Mouse (Mus musculus): ENCODE measurements around the gene Clstn2. TPM values are rescaled to one million over a fixed set of nuclear protein-coding genes. Genes with fewer than 3 reads are reported as not detected.

Clstn2 gene
- total RNA-seq, 4 experiments from 2014 or later: 0.51 to 0.90 (median 0.85) TPM

DNA sequence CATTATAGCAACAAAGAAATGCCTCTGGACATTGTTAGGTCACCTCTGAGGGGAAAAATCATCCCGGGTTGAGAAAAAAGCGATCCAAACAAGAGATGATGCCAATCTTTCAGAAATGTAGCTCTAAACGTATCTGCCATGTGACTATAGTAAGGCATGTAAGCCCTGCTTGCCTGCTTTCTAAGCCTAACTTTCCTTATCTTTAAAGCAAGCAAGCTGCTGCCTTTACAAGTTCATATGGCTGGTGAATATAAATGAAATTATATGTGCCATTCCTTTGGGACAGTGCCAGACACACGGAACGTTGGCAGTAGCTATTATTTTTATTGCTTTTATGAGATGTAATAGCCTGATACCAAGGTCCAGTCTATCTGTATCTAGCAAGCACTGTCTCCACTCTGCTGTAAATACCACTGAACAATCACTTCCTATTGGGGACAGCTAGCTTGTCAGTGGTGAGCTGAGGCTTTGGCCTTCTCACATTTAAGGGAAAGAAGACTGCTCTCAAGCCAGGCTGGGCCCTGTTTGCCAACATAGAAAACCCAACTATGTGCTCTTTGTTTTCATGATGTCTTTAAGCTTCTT lies 252.9 kb downstream of the Clstn2 start:
- DNase-seq (ENCODE audit: low spot score in 2 of 2): no peak

DNA sequence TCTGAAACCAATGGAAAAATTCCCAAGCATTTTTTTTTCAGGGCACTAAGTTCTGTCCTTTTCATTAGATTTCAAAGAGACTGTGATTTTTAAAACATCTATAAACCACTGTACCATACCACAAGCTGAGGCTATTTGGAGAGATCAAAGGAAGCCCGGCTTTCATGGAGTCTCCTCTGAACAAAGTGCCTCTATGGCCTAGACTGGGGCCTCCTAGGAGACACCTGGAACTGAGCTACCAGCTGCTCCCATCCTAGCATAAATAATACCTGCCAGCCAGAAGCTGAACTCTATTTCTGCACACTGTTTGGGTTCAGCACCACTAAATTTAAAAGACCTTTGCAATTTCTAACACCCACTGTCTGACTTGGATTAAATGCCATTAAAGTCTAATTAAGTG lies 257.2 kb downstream of the Clstn2 start:
- no peak for DNase-seq (ENCODE audit: low spot score in 2 of 2)

DNA sequence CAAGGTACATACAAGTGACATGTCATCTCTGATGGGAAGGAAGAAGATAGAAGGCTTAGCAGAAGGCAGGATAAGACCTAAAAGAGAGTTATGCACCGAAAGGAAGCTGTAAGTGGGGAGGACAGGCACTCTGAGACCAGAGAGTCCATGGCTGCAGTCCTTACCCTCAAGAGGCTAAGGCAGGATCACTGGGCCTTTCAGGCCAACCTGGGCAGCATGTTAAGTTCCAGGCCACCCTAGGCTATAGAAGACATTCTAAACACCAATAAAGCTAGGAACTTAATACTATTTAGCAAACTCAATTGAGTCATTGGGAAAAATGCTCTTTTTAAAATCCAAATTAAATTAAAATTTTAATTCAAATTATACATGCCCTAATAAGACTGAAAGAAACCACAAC lies 258.0 kb downstream of the Clstn2 start:
- DNase-seq (ENCODE audit: low spot score in 2 of 2): no peak

DNA sequence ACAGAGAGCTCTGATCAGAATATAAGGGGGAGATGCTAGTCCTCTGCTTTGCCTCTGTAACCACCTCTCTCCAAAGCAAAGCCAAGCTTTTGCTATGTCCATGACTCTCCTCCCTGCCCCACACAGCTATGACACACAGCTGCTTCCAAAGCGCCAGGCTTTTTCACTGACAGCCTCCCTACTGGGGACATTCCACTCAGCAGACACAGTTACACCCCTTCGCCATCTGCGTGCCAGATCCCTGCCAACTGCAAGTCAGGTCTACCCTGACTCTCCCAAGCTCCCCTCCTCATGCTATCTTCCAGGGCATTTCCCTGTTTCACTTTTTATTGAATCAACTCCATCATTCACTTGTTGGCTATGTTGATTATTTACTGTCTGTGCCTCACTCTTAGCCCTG lies 259.1 kb downstream of the Clstn2 start:
- DNase-seq (ENCODE audit: low spot score in 2 of 2): no peak

DNA sequence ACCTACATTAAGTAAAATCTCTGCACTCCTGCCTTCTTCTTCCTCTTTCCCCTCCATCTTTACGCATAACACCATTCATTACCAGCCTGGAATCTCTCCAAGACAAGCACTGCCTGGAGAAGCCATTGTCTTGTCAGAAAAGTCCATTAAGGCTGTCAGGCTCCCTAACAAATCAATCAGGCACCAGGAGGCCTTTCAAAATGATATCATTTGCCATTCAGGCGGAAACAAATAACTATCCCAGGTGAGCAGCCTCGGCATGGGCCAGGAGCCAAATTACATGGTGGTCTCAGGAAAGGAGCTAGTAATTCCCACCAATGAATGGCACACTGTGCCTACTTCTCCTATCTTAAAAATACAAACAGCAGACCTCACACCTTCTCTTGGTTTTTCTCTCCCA lies 260.6 kb downstream of the Clstn2 start:
- no peak for DNase-seq (ENCODE audit: low spot score in 2 of 2)

DNA sequence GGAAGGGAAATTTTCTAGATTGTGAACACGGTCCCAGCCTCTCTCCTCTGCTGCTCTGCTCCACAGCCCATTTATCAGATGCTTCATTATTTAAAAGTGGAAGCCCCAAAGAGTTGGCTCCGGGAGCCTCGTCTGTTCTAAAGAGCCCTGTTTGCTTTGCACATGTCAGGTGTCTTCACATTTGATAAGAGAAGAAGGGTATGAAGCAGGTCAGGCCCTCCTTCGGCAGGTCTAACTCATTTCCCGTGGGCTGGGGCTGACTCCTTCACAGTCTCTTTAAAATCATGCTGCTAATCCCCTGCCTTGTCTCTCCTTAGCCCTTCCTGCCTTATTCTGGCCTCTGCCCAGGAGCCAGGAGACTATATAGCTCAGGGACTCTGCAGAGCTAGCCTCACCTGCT lies 263.6 kb downstream of the Clstn2 start:
- no peak for DNase-seq (ENCODE audit: low spot score in 2 of 2)

DNA sequence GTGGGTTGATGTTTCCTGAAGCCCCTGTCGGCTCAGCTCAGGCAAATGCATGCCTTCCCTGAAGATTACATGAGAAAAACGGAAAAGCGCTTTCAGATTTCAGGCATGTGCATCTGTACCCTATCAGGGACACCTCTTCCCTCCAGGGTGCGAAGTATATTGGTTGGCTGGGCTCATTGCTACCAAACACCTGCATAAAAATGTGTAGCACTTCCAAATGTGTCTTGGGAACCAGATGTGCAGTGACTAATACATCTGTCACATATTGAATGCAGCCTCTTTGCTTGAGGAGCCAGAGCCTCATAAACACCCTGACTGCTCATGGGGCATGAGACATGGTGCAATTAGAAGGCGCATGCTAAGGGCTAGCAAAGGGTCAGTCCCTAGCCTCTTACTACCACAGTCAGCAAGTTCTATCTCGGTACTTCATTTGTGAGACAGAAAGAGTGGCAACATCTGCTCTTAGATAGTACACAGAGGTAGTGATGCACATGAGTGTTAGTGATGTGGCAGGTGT lies 267.7 kb downstream of the Clstn2 start:
- no peak for DNase-seq (ENCODE audit: low spot score in 2 of 2)

DNA sequence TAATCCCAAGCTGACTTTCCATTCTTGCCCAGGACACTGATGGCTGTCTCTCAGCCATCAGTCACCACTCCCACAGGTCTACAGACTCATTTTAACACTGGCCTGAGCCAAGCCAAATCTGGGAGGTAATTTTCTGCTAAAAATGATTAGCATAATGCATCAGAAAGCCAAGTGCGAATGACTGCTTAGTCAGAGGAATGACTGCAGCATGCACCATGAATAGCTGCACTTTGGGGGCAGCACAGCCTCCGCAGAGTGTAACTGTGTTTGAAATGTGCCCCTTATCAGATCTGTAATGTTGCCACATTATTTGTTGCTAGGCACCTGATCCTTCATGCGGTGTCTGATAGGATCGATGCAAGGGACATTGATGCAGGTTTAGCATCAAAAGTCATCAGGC lies 269.9 kb downstream of the Clstn2 start:
- DNase-seq (ENCODE audit: low spot score in 2 of 2): no peak

DNA sequence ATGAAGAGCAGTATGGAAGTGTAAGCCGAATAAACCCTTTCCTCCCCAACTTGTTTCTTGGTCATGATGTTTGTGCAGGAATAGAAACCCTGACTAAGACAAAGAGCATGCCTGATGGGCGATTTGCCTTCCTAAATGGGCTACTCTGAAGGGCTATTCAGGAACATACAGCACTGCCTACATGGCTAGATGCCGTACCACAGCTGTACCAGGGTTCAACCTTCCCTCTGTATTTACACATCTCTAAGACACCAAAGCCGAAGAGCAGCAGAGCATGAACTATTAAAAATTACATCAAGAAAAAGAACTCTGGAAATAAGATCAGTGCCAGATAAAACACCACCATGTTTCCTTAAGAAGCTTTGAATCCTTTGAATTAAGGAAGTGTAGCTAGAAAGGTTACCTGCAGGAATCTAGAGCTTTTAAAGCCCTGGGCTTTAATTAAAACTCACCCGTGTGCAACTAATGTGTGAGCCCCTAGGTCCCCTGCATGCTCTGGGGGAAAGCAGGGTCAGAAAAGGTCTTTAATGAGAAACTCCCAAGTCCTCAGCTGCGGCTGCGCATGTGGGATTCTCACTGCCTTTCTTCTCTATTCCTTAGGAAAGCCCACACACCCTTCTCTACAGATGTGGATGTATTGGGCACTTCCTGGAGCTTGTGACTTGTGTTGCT lies 277.2 kb downstream of the Clstn2 start:
- no peak for DNase-seq (ENCODE audit: low spot score in 2 of 2)

DNA sequence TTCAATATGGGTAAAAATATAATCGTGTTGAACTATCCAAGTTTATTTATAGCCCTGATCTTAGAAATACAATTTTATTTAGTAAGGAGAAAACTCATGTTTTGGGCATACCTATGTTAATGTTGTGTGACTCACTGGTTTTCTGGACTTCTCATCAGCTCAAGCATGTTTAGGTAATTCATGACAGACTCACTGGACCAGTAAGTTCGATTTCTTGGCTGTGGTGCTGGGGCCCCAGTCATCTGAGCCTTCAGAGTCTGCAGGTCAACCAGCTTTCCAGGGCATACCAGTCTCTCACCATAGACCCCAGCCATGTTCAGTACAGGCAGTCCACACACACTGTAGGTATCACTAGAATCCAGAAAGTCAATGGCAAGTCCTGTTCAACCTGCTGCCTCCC lies 279.3 kb downstream of the Clstn2 start:
- no peak for DNase-seq (ENCODE audit: low spot score in 2 of 2)

DNA sequence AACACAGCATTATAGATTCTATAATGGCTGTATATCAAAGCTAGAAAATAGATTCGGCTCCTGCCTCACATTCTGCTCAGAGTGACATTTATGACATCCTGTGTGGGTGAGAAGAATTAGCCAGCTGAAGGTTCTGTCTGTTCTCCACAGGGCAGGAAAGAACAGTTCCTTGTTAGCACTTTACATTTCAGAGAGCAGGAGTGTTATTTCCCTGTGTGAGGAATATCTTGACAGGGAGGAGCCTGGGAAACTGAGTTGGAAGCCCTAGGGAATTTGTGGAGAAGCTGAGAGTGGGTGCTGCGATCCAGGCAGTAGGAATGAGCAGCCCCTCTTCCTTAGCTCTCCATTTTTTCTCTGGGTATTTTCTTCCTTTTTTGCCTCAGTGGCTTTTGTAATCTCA lies 286.4 kb downstream of the Clstn2 start:
- no peak for DNase-seq (ENCODE audit: low spot score in 2 of 2)

DNA sequence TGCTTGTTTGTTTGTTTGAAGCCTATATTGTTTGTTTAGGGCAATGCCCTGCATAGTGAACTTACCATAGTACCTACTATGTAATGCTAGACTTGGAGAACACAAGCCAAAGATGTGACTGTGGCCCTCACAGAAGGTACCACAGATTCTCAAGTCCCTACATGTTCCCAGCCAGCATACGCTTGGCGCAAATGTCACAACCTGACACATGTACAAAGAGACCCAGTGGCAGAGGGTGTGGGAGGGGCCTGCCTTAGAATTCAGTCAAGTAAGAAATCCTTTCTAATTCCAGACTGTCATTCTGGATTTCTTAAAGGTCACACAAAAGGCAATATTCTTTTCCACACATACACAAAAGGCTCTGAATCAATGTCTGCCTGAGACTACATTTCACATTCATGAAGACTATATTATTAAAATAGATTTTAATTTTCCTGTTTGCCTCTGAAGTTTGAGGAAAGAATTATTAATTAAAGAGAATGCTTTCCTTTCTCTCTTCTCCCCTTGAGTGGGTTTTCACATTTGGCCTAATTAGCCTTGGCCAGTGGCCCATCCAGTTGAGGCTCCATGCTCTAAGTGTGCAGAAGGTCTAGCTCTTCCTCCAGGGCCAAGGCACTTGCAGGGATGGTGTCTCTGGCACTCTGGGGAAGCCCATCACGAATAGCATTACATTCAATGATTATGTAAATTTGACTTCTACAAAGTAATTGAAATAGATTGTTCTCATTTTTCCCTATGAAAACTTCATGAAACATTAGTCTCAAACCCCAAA lies 305.1 kb downstream of the Clstn2 start:
- no peak for DNase-seq (ENCODE audit: low spot score in 2 of 2)

DNA sequence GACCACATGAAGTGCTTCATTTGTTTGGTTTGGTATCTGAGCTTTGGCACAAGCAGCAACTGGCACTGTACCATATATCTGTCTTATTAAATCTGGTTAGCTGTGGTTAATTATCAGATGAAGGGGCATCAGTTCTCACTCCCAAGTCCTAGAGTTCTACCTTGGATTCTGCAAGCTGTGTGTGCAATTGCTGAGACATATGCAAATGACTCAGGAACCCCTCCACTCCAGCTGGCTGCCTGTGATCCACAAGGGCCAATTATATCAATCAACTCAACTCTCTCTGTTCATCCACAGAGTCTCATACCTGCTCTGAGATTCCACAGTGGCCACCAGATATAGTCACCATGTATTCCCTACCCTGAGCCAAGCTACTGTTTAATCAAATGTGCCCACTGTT lies 315.3 kb downstream of the Clstn2 start:
- DNase-seq (ENCODE audit: low spot score in 2 of 2): no peak

DNA sequence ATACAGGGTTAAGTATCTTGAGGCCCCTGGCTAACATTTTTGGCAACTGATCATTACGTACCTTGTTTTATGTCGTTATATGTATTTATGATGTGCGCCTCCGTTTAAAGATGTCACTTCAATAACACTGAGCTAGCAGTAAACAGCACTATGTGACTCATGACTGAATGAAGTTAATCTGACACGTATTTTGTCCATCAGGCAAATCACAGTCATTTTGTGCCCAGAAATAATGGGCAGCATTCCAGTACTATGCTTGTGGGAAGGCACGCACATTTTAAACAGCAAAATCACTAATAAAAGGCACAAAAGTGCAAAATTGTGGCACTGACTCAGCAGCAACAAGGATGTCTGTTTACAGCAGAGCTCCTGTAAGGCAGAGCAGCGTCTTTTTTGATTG lies 316.0 kb downstream of the Clstn2 start:
- DNase-seq (ENCODE audit: low spot score in 2 of 2): no peak

DNA sequence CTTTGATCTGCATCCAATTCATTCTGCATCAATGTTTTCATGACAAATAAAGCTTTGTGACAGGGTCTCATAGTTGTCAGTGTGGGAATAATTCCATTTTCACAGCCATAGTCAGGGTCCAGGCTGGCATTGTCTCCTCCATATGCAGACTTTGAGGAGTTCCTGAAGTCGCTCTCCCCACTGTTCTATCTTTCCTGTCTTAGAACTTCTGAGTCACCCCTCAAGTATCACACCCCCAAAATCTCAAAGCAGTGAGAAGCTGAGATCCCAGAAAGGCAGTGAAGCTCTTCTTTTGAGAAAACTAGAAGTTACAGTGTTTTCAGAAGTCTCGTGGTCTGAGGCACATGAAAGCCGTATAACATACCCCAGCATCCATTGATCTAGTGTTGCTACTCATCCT lies 320.1 kb downstream of the Clstn2 start:
- DNase-seq (ENCODE audit: low spot score in 2 of 2): no peak

DNA sequence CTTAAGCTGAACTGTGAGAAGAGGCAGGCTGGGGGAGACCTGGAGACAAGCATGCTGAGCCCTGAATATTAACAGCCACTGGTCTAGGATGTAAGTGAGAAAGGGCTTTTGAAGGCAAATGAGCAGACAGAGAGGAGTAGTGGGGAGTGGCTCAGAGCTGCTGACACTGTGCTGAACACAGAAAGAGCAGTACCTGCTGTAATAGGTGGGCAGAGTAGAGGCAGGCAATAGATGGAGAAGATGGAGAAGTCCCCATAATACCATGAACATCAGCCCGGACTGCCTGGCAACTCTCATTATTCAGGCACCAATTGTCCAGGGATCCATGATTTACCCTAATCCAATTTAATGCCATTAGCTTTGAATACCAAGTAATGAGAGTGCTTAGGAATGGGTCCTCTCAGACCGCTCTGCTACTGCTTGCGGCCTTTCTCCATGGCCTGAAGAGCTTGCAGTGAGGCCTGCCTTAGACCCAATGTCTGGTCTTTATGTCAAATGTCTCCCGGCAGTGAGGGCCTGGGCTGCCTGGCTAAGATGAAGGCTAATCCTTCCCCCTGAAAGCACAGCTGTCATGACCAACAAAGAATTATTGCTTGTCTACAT lies 329.0 kb downstream of the Clstn2 start:
- no peak for DNase-seq (ENCODE audit: low spot score in 2 of 2)

DNA sequence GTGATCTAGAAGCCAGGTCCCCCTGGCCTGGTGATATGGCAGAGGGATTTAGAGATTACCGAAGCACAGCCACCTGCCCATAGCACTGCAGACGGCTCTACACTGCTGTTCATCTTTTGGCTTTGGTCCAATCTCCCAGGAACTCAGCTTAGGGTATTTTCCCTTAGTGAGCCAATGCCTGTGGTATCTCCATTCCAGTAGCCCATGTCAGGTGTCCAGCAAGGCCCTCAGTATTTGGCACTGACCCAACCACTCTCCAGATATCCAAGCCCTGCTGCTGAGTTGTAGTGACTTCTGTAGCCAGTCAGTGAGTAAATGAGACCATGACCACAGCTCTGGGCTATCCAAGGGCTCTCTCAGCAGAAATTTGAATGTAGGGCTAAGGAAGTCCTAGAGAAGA lies 330.0 kb downstream of the Clstn2 start:
- no peak for DNase-seq (ENCODE audit: low spot score in 2 of 2)

DNA sequence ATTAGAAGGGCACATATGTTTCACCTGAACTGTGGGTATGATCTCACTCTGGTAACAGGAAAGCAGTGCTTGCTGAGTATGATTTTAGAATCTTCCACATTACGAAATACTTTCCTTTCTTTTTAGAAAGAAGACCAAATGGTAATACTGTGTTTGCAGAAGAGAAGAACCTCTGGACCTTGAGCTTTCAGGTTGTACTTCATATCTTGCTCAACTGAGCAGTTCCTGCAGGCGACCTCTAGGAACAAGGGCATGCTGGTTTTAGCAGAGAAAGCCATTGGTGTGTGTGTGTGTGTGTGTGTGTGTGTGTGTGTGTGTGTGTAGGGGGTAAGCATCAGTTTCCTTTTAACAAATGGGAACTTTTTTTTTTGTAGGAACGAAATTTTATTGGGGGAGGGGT lies 333.0 kb downstream of the Clstn2 start:
- DNase-seq (ENCODE audit: low spot score in 2 of 2): no peak

DNA sequence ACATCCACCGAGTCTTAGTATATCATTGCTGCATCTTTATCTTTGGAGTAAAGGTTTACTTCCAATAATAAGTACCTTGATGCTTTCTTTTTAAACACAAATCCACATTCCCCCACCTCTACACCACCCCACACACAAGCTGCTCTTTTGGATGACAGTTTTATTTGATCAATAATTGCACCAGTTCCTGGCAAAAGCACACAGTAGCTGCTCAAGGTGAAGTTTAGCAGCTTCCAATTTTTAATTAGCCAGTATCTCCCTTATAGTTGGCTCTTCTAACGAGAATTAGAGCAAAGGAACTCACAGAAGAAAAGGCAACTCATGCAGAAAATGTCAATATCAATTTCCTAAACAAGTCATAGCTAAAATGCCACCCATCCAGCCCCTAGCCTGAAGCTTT lies 334.0 kb downstream of the Clstn2 start:
- DNase-seq (ENCODE audit: low spot score in 2 of 2): no peak

DNA sequence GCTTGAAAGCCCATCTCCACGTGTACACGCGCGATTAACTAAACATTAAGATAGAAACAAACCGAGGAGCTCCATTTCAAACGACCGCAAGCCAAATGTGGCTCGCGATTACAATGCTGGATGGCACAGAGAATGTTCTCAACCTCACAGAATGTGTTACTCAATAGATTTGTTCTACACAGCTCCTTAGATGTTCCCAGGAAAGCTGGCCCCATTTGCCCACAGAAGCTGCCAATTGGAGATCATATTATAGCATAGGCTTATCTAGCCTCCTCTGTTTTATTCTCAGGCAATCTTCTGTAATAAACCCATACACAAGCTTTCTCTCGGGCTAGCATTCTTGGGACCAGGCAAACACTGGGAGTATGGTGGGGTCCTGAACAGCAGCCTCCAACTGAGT lies 334.9 kb downstream of the Clstn2 start:
- DNase-seq (ENCODE audit: low spot score in 2 of 2): no peak

DNA sequence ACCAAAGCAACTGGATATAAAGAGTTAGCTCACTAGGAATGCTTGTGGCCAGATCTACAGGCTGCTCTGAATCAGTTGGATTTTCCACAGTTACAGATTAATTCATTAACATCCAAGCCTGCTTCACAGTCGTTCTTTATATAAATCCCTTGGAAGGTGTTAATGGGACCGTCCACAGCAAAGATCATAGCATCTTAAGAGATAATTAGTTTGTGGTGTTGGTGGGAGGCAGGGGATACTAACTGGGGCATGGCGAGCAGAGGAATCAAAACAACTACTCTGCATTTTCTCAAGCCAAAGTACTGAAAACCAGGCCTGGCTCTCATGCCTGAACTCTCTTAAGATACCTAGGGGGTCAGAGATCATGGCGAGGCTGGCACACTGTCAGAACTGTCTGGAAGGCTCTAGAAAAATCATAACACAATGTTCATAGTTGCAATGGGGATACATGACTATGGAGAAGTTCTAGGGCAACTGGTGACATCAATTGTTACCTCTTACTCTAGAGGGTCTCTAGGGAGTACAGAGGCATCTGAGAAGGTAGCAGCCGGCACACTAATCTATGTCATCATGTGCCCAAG lies 336.2 kb downstream of the Clstn2 start:
- DNase-seq (ENCODE audit: low spot score in 2 of 2): no peak

DNA sequence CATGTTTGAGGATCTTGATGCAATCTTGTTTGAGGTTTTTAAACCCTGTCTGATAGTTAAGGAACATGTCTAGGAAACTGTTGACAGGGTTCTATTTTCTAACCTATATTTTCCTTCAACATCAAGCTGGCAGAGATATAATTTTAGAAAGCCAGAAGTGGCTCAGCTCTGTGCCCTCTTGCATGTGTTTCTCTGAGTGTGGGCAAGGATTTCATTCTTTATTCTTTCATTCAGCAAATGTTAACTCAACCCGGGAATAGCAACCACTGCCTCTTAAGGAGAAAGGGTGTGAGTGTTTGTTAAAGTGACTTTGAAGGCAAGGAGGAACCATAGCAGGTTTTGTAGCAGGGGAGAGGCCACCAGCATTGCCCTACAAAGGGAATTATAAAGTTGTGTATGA lies 337.7 kb downstream of the Clstn2 start:
- DNase-seq (ENCODE audit: low spot score in 2 of 2): no peak
